Mouse (Mus musculus) thymus, postnatal 14 days (tissue): ENCODE data around the gene Eif1.
"Not testable (repeated sequence)": the region's sequence is repeated elsewhere in the genome, so short reads cannot be mapped to it uniquely, and the experiment has no call there.

Experiments
- DNase-seq: peaks from one replicate; pipeline ENCODE4 v3.0.0; 2021

Eif1 gene

GRCm38 (mm10) chr11:100355151-100355951 lies 35.7 kb downstream of the Eif1 start:
- peak; percentile 74 for DNase-seq

DNA sequence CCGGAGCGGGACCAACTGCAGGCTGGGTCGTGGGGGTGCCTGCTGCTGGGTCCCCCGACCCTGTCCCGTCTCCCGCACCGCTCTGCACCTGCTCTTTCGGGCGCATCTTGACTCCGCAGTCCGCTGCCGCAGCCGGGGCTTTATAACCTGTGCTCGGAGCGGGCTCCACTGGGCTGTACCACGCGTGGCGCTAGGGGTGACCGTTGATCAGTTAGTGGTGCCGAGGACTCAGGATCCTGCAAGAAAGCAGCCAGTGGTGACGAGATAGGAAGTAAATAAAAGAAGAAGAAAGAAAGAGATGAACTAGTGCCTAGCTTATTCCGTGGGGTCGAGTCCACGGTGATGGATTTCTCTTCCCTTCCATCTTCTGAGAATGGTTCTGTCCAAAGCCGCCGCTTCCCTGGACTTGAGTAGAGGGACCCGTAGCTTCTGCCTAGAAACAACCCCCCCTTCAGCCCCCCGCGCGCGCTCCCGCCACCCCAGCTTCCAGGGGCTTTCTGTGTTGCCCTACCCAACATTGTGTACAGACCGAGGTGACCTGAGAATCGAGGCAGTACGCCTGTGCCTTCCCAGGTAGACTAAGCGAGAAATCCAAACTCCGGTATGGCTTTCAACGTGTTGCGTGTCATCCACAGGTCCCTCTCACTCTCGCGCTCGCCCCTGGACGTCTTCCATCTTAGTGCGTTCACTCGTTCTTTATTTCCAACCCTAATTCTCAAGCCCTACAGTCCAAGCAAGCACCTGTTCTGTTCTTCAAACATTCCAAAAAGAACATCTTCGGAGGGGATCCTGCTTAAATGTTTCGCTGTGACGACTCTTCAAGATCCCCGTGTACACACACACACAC lies 36.5 kb downstream of the Eif1 start, which contains the start of gene Hap1:
Hap1 (minus strand) TSS at position 157 of the 847 bp plus-strand sequence.
- DNase-seq, result peak; percentile 69

GRCm38 (mm10) chr11:100356819-100357211 lies 37.1 kb downstream of the Eif1 start:
- no peak for DNase-seq

GRCm38 (mm10) chr11:100357408-100357807 lies 37.7 kb downstream of the Eif1 start:
- DNase-seq, result no peak

DNA sequence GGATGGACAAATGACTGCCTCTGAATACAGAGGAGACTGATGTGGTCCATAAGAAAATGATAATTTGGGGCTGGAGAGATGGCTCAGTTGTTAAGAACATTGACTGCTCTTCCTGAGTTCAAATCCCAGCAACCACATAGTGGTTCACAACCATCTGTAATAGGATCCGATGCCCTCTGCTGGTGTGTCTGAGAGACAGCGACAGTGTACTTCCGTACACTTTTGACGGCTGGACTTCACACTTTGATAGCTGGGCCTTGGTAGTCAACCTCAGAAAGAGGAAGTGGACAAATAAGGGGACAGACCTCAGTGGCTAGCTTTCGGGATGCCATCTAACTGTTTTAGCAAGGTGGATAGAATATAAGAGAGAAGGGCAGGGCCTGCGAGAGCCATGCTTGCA lies 40.5 kb downstream of the Eif1 start:
- no peak for DNase-seq

DNA sequence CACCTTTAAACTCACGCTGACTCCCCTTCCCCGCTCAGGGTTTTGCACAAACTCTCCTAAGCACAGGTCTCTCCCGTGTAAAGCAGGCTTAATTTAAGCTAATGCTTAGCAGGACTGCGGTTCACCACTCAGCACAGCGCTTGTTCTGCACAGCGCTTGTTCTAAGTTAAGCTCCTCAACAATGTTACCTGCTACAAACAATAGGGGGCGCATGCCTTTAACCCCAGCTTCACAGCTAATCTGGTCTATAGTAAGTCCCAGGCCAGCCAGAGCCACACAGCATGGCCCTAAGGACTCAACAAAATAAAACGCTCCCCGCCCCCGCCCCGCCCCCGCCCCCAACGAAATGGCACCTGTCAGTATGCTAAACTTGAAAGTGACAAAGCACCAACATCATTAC lies 41.4 kb downstream of the Eif1 start:
- not testable (repeated sequence) for DNase-seq

GRCm38 (mm10) chr11:100362209-100362978 lies 42.7 kb downstream of the Eif1 start:
- peak; percentile 80 for DNase-seq

GRCm38 (mm10) chr11:100362979-100363562 lies 43.4 kb downstream of the Eif1 start:
- DNase-seq, result peak; percentile 76

- DNase-seq, result no peak
These were observed 49.5 kb downstream of the Eif1 start for GRCm38 (mm10) chr11:100369145-100369544.

DNA sequence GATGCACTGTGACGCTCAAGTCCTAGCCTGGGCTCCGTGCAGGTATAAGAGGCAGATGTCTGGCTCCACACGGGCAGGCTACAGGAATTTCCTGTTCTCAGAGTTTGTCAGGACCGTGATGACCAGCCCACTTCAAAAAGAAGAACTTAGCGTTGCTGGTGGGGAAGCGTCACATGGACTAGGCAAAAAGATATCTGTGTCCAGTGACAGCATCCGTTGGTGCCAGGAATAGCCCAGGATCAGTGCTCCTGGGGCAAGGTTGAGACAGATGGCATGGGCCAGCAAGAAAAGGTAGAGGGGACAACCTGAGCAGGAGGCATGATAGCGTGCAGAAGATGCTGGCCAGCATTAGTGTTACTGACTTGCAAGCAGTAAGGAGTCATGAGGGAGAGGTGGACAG lies 50.1 kb downstream of the Eif1 start:
- no peak for DNase-seq
